Mouse (Mus musculus) hindbrain, embryonic 13.5 days (tissue): ENCODE data around the gene Insc. TPM values are rescaled to one million over a fixed set of nuclear protein-coding genes. Genes with fewer than 3 reads are reported as not detected.

Source experiments
- ATAC-seq: fragments of 200-750 bp; cut with Nextera tagmentation; 2 replicates; pipeline ENCODE4 v1.8.0; 2017; ENCODE audit warnings: moderate TSS enrichment; ENCODE audit not compliant: low FRiP score
- H3K27ac ChIP-seq: fragments of 300-500 bp; sonication (generic); 2 replicates; pipeline ENCODE4 v1.5.1; 2015; ENCODE audit warnings: inconsistent platforms, mild to moderate bottlenecking, moderate library complexity
- H3K27me3 ChIP-seq: fragments of 300-500 bp; sonication (generic); 2 replicates; pipeline ENCODE4 v1.6.1; 2015; ENCODE audit warnings: mild to moderate bottlenecking, inconsistent platforms
- H3K36me3 ChIP-seq: fragments of 300-500 bp; sonication (generic); 2 replicates; pipeline ENCODE4 v1.6.1; 2015; ENCODE audit warnings: mild to moderate bottlenecking, inconsistent platforms
- H3K4me1 ChIP-seq: fragments of 300-500 bp; sonication (generic); replicated peaks from 2 replicates; pipeline ENCODE4 v1.6.1; 2015; ENCODE audit warnings: inconsistent platforms
- H3K4me2 ChIP-seq: fragments of 300-500 bp; sonication (generic); 2 replicates; pipeline ENCODE4 v1.6.1; 2015; ENCODE audit warnings: inconsistent platforms, mild to moderate bottlenecking, moderate library complexity
- H3K4me3 ChIP-seq: fragments of 300-500 bp; sonication (generic); 2 replicates; pipeline ENCODE4 v1.5.1; 2015; ENCODE audit warnings: mild to moderate bottlenecking, inconsistent platforms
- H3K9ac ChIP-seq: fragments of 300-500 bp; sonication (generic); 2 replicates; pipeline ENCODE4 v1.6.1; 2015; ENCODE audit warnings: mild to moderate bottlenecking, inconsistent platforms
- H3K9me3 ChIP-seq: fragments of 300-500 bp; sonication (generic); 2 replicates; pipeline ENCODE4 v1.6.1; 2016; ENCODE audit warnings: inconsistent platforms
- WGBS: fragments of 180-500 bp; shearing (Covaris S2); methylation state at CpG from one replicate; pipeline ENCODE4 v1.1.7; 2015; 5-methylcytosine and 5-hydroxymethylcytosine counted together
- polyA plus RNA-seq: library from polyadenylated mRNA; unstranded; fragments of >200 nt; fragmentation: Nextera tagmentation; extraction: Ambion mirVana; gene quantifications from 2 replicates; pipeline ENCODE4 v1.2.1, GENCODE M21; 2015

Insc gene
- polyA plus RNA-seq, 1 experiment from 2014 or later: 3.4 TPM

GRCm38 (mm10) chr7:114805311-114805710, 61.8 kb downstream of the Insc start:
- no peak overlapping the region for H3K27ac ChIP-seq

GRCm38 (mm10) chr7:114807343-114807742, 63.8 kb downstream of the Insc start:
- no peaks in the 10 kb centered on the region for H3K4me1 ChIP-seq
- no peak for ATAC-seq
- no peak overlapping the region for H3K27ac ChIP-seq
- H3K9ac ChIP-seq: no peak overlapping the region
- 81% methylated on average over 5 of the region's 5 CpGs for WGBS
- no peak overlapping the region for H3K4me3 ChIP-seq
- H3K4me2 ChIP-seq: no peak overlapping the region
- H3K9me3 ChIP-seq: peaks cover 10% of the 10 kb centered on the region; the same call in 1 of the 2 replicates
- H3K36me3 ChIP-seq: no peaks in the 10 kb centered on the region; the same call in 1 of the 2 replicates
- no peaks in the 10 kb centered on the region for H3K27me3 ChIP-seq

More at GRCm38 (mm10) chr7:114805311-114805710, 61.8 kb downstream of the Insc start:
- no peak for ATAC-seq
- Histone ChIP-seq H3K9ac (no peak overlapping the region), H3K4me2 (no peak overlapping the region), H3K36me3 (no peaks in the 10 kb centered on the region), H3K4me3 (no peak overlapping the region), H3K27me3 (no peaks in the 10 kb centered on the region), H3K4me1 (no peaks in the 10 kb centered on the region), H3K9me3 (no peaks in the 10 kb centered on the region)
- 97% methylated on average over 2 of the region's 2 CpGs for WGBS

DNA sequence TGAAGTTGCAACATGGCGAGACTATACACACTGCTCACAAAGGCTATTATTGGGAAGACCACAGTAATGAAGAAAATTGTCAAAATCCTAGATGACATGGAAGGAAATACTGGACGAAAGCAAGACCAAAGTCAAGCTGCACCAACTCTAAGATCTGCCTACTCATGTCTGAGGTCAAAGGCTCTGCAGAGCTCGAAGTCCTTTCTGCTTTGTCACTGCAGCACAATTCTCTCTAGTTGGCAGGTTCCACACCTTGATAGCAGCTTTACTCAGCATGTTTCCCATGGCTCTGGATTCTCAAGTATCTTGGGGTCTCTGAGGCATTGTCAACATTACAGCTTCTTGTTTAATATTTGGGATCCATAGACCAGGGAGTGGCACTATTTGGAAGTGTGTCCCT, 64.8 kb downstream of the Insc start:
- Histone ChIP-seq H3K27me3 (no peaks in the 10 kb centered on the region), H3K4me3 (no peak overlapping the region), H3K9ac (no peak overlapping the region), H3K36me3 (no peaks in the 10 kb centered on the region; the same call in 1 of the 2 replicates), H3K4me1 (no peaks in the 10 kb centered on the region), H3K9me3 (peaks cover 10% of the 10 kb centered on the region; the same call in 1 of the 2 replicates), H3K4me2 (no peak overlapping the region), H3K27ac (no peak overlapping the region)
- no peak for ATAC-seq
- 87% methylated on average over 3 of the region's 3 CpGs for WGBS

DNA sequence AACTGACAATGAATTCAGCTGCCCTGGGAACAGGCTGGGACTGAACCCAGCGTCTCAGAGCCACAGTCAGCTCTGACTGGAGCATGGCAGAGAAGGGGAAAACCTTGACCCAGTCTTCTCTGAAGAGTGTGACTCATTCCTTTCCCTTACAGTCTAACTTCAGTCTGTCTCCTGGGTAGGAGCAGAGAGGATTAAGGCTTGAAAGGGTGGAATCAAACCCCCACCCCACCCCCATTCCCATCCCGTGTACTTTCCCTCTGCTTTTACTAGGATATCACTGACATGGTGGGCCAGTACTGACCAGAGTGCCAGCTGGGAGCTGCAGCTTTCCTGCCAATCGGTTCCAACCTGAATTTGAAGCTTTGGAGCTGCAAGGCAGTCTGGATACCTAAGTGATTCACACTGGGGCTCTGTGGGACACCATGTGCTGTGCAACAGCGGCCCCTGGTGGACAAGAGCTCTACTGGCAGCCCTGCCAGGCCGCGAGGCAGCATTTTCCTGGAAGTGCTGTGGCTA, 73.9 kb downstream of the Insc start:
- no peak overlapping the region for H3K4me2 ChIP-seq
- peak; percentile 91 for ATAC-seq
- H3K9me3 ChIP-seq: no peaks in the 10 kb centered on the region; the same call in 1 of the 2 replicates
- H3K27me3 ChIP-seq: 0 out of 2 replicates have a peak, but pooled peaks cover 6% of the 10 kb centered on the region
- H3K4me3 ChIP-seq: no peak overlapping the region
- no peak overlapping the region for H3K9ac ChIP-seq
- 8% methylated on average over 6 of the region's 6 CpGs for WGBS
- no peak overlapping the region for H3K27ac ChIP-seq
- no peaks in the 10 kb centered on the region for H3K36me3 ChIP-seq
- no peaks in the 10 kb centered on the region for H3K4me1 ChIP-seq

- Histone ChIP-seq H3K27ac (no peak overlapping the region), H3K4me1 (no peaks in the 10 kb centered on the region), H3K4me2 (no peak overlapping the region), H3K36me3 (no peaks in the 10 kb centered on the region), H3K27me3 (0 out of 2 replicates have a peak, but pooled peaks cover 6% of the 10 kb centered on the region), H3K4me3 (no peak overlapping the region), H3K9ac (no peak overlapping the region), H3K9me3 (no peaks in the 10 kb centered on the region; the same call in 1 of the 2 replicates)
- ATAC-seq: peak; percentile 21; the same call in 1 of the 2 replicates
- WGBS: 32% methylated on average over 5 of the region's 5 CpGs
Measured at GRCm38 (mm10) chr7:114817879-114818278, 74.4 kb downstream of the Insc start.

DNA sequence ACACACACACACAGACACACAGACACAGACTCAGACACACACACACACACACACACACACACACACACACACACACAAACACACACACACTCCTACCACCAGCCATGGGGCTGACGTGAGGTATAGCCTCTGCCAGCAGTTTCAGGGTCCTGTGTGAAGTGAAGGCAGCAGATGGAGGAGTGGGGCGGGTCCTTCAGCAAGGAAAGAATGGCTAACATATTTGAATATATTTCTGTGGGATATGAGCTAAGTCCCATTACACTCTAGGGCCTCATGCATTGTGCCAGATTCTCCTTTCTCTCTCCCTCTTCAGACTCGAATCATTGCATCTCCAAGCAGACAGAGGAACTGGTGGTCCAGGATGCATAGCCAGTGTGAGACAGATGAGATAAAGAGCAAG, 74.9 kb downstream of the Insc start:
- Histone ChIP-seq H3K4me3 (no peak overlapping the region), H3K36me3 (no peaks in the 10 kb centered on the region), H3K27ac (no peak overlapping the region), H3K27me3 (0 out of 2 replicates have a peak, but pooled peaks cover 6% of the 10 kb centered on the region), H3K4me1 (no peaks in the 10 kb centered on the region), H3K4me2 (no peak overlapping the region), H3K9me3 (no peaks in the 10 kb centered on the region; the same call in 1 of the 2 replicates), H3K9ac (no peak overlapping the region)
- 85% methylated on average over 3 of the region's 3 CpGs for WGBS
- no peak for ATAC-seq

- H3K27ac ChIP-seq: no peak overlapping the region
- no peaks in the 10 kb centered on the region for H3K36me3 ChIP-seq
- H3K4me1 ChIP-seq: no peaks in the 10 kb centered on the region
- 0 out of 2 replicates have a peak, but pooled peaks cover 6% of the 10 kb centered on the region for H3K27me3 ChIP-seq
- 76% methylated on average over 8 of the region's 8 CpGs for WGBS
- no peaks in the 10 kb centered on the region; the same call in 1 of the 2 replicates for H3K9me3 ChIP-seq
- no peak for ATAC-seq
- H3K9ac ChIP-seq: no peak overlapping the region
- no peak overlapping the region for H3K4me3 ChIP-seq
- no peak overlapping the region for H3K4me2 ChIP-seq
Measured at GRCm38 (mm10) chr7:114818836-114819235, 75.3 kb downstream of the Insc start.

GRCm38 (mm10) chr7:114822736-114823135, 79.2 kb downstream of the Insc start:
- H3K4me1 ChIP-seq: peaks cover 6% of the 10 kb centered on the region; the same call in 1 of the 2 replicates
- ATAC-seq: no peak
- no peaks in the 10 kb centered on the region; the same call in 1 of the 2 replicates for H3K9me3 ChIP-seq
- no peak overlapping the region for H3K27ac ChIP-seq
- no peaks in the 10 kb centered on the region for H3K36me3 ChIP-seq
- WGBS: 92% methylated on average over 2 of the region's 2 CpGs
- 0 out of 2 replicates have a peak, but pooled peaks cover 4% of the 10 kb centered on the region for H3K27me3 ChIP-seq
- no peak overlapping the region for H3K9ac ChIP-seq
- no peak overlapping the region for H3K4me3 ChIP-seq
- H3K4me2 ChIP-seq: no peak overlapping the region

- WGBS: 77% methylated on average over 4 of the region's 4 CpGs
- ATAC-seq: no peak
- peaks cover 6% of the 10 kb centered on the region; the same call in 1 of the 2 replicates for H3K4me1 ChIP-seq
- no peaks in the 10 kb centered on the region; the same call in 1 of the 2 replicates for H3K9me3 ChIP-seq
- H3K27me3 ChIP-seq: no peaks in the 10 kb centered on the region
- no peaks in the 10 kb centered on the region for H3K36me3 ChIP-seq
- no peak overlapping the region for H3K4me3 ChIP-seq
- no peak overlapping the region for H3K27ac ChIP-seq
- no peak overlapping the region for H3K9ac ChIP-seq
- H3K4me2 ChIP-seq: no peak overlapping the region
Measured at GRCm38 (mm10) chr7:114827360-114827759, 83.9 kb downstream of the Insc start.

DNA sequence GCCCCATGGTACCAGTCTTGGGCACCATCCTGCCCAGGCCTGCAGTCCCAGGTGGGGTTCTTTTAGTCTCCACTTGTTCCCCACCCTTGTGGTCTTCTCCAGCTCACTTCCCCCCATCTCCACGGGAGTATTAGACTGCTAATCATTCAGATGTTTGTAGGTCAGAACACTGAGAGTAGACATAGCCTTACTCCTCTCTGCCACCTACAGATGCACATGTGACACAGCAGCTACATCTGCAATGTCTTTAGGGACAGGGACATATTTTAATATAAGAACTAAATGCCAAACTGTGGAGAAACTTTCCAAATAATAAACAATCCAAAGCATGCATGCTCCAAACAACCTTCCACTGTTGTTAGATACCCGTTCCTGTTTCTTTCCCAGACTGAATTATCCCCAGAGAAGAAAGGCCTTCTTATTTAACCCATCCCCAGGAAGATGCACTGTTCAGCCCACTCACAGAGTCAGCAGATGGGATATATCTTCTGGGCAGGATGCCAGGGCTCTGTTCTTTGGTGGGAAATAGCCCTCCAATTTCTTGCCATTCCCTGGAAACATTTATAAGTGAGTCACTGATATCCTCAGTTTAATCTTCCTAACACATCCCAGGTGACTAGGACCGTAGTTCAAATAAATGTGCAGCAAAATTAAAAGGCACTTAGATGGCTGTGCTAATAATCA, 88.9 kb downstream of the Insc start:
- H3K27me3 ChIP-seq: no peaks in the 10 kb centered on the region
- no peak overlapping the region for H3K27ac ChIP-seq
- no peaks in the 10 kb centered on the region for H3K36me3 ChIP-seq
- no peak overlapping the region for H3K4me3 ChIP-seq
- H3K4me1 ChIP-seq: peaks cover 3% of the 10 kb centered on the region; the same call in 1 of the 2 replicates
- no peak for ATAC-seq
- no peak overlapping the region for H3K9ac ChIP-seq
- 57% methylated on average over 3 of the region's 3 CpGs for WGBS
- H3K9me3 ChIP-seq: no peaks in the 10 kb centered on the region
- H3K4me2 ChIP-seq: no peak overlapping the region

GRCm38 (mm10) chr7:114834504-114834903, 91.0 kb downstream of the Insc start:
- no peaks in the 10 kb centered on the region for H3K36me3 ChIP-seq
- no peaks in the 10 kb centered on the region for H3K27me3 ChIP-seq
- H3K9me3 ChIP-seq: no peaks in the 10 kb centered on the region
- H3K9ac ChIP-seq: no peak overlapping the region
- H3K4me1 ChIP-seq: no peaks in the 10 kb centered on the region
- H3K27ac ChIP-seq: no peak overlapping the region
- ATAC-seq: no peak
- WGBS: 93% methylated on average over 6 of the region's 6 CpGs
- no peak overlapping the region for H3K4me3 ChIP-seq
- H3K4me2 ChIP-seq: no peak overlapping the region

GRCm38 (mm10) chr7:114837268-114837667, 93.8 kb downstream of the Insc start:
- no peak overlapping the region for H3K9ac ChIP-seq
- ATAC-seq: no peak
- no peak overlapping the region for H3K4me2 ChIP-seq
- H3K36me3 ChIP-seq: no peaks in the 10 kb centered on the region
- 80% methylated on average over 3 of the region's 3 CpGs for WGBS
- H3K27me3 ChIP-seq: no peaks in the 10 kb centered on the region
- H3K27ac ChIP-seq: no peak overlapping the region
- no peaks in the 10 kb centered on the region for H3K9me3 ChIP-seq
- peaks cover under 1% of the 10 kb centered on the region for H3K4me1 ChIP-seq
- H3K4me3 ChIP-seq: no peak overlapping the region
